Mouse (Mus musculus) embryo, embryonic 11.5 days (tissue): ENCODE measurements around the gene Slc1a2.

Experiments
- DNase-seq: peaks from one replicate; pipeline ENCODE4 v3.0.0-alpha.2; 2012; ENCODE audit warnings: low read depth, low spot score

Slc1a2 gene

GRCm38 (mm10) chr2:102712678-102713628 lies 54.5 kb downstream of the Slc1a2 start:
- DNase-seq, result no peak

DNA sequence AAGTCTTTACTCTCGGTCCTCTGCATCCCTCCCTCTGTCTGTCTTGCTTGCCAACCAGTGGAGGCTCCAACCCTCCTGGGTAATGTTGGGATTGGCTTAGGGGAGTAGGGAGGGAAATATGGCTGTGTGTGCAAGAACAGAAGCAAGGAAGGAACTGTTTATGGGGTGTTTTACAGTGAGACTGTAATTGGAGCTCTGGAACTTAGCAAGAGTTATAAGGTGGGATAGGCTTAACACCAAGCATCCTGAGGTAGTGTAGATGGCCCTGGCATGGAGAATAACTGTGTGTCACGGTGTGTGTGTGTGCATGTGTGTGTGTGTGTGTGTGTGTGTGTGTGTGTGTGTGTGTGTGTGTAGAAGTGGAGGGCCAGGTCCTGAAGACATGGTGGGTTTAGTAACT lies 55.9 kb downstream of the Slc1a2 start:
- DNase-seq, result no peak

DNA sequence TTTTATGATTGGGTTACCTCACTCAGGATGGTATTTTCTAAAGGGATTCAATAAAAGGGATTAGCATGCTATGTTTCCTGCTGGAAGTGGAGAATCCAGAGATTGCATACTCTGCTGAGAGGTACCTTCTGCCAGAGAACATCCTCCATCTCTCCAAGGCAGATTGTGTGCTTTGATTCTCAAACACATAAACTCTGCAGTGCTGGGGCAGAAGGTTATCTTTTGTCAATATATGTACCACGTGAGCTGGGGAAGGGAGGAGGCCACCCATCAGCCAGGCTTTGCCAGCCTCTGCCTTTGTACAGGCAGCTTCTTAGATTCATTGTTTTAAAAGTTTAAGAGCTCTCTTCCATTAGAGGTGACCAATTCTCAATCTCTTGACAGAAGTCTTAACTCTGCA lies 57.3 kb downstream of the Slc1a2 start:
- DNase-seq, result no peak

DNA sequence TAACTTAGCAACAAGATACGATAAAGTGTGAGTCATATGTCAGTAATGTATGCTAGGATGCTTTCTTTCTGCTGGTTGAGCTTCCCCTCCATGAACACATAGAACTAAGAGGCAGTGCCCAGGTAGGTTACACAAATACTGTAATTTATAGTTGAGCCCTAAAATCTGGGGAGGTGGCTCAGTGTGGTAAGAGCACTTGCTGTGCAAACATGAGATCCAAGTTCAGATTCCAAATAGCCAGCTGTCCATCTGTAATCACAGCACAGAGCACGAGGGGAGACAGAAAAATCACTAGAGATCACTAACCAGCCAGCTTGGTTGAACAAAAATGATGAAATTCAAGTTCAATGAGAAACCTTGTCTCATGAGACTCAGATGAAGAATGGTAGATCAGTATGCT lies 63.4 kb downstream of the Slc1a2 start:
- no peak for DNase-seq

DNA sequence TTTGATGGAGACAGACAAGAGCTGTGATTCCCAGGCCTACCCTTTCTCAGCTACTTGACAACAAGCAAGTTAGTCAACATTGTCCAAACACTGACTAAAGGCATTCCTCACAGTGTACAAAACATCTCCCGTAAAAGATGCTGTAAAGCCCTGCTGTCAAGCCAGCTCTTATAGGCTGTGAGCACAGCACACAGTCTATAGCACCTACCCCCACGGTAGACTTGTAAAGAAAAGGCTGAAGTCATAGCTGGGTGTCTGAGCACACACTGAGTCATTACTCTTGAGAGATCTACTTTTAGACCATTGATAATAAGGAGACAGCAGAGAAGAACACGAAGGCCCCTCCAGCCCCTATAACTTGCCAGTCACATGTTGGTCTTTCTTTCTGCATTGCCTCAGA lies 66.6 kb downstream of the Slc1a2 start:
- no peak for DNase-seq

GRCm38 (mm10) chr2:102730386-102730785 lies 71.9 kb downstream of the Slc1a2 start:
- DNase-seq, result no peak

GRCm38 (mm10) chr2:102730788-102731187 lies 72.3 kb downstream of the Slc1a2 start:
- DNase-seq, result no peak

DNA sequence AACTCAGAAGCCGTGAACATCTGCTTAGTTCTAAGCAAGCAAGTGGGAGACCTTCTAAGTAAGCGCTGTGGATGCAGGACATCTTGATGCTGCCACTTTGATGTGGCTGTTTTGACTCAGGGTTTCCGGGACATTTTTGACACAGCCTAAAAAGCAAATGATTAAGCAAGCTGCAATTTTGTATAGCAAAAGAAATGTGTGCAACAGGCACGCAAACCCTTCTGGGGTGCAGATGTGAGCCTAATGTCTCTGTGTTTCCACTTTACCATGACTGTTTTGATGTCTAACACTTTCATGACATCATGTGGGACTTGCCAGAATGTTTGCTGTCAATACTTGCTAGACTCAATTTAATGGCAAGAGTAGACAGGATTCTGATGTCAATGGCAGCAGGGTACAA lies 74.7 kb downstream of the Slc1a2 start:
- no peak for DNase-seq

- no peak for DNase-seq
Observed at GRCm38 (mm10) chr2:102734055-102734454, 75.6 kb downstream of the Slc1a2 start.

GRCm38 (mm10) chr2:102735031-102735430 lies 76.6 kb downstream of the Slc1a2 start:
- DNase-seq, result no peak

DNA sequence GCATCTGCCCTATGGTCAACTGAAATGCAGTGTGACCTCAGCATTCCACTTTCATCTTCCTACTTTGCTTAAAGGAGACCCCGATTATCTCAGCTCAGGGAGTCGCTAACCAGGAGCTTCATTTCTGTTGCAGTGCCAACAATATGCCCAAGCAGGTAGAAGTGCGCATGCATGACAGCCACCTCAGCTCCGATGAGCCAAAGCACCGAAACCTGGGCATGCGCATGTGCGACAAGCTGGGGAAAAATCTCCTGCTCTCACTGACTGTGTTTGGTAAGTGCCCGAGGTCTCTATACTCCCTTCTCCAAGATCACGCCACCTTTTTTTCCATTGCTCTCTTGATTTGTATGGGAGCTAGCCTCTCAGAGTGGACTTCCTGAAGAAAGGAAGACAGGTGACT lies 77.4 kb downstream of the Slc1a2 start:
- DNase-seq, result no peak

GRCm38 (mm10) chr2:102736490-102736889 lies 78.0 kb downstream of the Slc1a2 start:
- no peak for DNase-seq

DNA sequence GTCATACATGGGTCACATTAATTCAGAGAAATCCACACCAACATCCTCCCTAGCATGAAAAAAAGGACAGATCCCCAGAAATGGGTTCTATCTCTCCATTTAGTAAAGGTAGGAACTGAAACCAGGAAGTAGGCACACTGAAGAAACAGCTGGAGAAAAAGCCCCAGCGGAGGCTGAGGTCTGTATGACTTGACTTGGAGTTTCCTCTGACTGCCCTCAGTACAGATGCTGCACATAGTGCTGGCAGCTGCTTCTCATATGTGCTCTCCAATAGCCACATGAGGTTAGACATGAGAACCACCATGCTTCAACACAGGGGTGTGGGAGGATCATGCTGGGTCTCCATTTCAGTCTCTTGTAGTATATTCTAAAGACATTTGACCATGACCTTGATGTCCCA lies 80.4 kb downstream of the Slc1a2 start:
- no peak for DNase-seq

DNA sequence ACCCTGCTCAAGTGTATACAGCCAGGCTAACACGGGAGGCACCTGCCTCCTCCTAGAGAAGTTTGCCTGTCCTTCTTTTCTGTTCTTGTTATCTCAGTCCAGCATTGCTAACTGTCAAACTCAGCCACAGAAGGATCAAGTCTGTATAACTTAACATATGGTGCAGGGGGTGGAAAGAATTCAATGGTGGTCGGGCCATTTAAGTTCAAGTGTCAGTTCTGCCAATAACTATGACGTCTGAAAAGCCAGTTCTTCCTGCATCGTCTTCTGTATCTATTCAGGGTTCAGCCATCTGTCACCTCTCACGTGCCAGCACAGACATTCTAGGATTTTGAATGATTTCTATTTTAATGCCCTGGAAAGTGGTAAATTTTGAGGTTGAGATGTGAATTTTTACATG lies 84.2 kb downstream of the Slc1a2 start:
- no peak for DNase-seq

DNA sequence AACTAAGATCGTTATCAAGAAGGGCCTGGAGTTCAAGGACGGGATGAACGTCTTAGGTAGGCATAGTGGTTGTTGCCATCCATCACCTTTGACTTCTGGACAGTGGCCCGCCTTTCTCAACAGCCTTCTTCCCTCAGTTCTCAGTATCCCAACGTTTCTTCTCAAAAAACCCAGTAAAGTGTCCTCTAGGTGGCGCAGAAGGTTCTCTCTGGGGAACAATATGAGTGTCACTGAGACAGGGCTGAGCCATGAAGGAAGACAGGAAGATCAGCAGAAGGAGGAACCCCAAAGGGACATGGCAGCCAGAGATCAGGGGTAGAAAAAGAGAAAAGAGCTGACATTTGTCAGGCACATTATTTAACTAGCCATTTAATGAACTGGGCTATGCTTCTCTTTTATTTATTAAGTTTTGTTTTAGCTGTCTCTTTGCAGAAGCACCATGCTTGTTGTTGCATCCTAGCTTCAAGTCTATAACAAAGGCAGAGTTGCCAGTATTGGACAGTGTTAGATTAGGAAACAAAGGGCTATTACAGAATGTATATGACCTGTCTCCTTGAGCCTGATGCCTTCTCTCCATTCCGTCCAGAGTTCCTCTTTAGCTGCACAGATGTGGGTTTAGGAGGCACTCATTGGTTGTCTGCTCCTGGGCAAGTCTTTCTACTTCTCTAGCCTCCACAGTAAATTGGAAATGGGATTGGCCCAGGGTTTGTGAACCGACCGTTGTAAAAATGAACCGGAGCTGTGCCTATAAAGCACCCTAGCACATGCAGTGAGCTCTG lies 85.6 kb downstream of the Slc1a2 start:
- peak; percentile 23 for DNase-seq

- peak; percentile 34 for DNase-seq
Observed at GRCm38 (mm10) chr2:102745259-102745906, 86.9 kb downstream of the Slc1a2 start.

DNA sequence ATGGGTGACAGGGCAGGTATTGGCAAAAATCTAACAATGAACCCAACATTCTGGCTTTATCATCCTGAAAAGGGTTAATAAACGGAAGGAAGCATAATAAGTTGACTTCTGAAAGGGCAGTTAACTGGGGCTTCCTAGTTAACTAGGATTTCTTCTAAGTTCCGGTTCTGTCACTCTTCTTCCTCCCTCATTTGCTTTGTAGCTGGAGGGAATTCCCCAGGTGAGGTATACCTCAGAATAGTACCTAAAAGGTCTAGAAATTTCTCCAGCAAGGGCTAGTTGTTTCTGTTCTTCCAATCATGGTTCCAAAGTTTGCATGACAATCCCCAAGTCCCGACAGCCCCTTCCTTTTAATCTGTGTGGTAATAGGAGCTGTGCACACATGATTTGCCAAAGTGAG lies 89.3 kb downstream of the Slc1a2 start:
- DNase-seq, result no peak

GRCm38 (mm10) chr2:102749926-102750325 lies 91.5 kb downstream of the Slc1a2 start:
- no peak for DNase-seq

- no peak for DNase-seq
Observed at GRCm38 (mm10) chr2:102751846-102752245, 93.4 kb downstream of the Slc1a2 start.

DNA sequence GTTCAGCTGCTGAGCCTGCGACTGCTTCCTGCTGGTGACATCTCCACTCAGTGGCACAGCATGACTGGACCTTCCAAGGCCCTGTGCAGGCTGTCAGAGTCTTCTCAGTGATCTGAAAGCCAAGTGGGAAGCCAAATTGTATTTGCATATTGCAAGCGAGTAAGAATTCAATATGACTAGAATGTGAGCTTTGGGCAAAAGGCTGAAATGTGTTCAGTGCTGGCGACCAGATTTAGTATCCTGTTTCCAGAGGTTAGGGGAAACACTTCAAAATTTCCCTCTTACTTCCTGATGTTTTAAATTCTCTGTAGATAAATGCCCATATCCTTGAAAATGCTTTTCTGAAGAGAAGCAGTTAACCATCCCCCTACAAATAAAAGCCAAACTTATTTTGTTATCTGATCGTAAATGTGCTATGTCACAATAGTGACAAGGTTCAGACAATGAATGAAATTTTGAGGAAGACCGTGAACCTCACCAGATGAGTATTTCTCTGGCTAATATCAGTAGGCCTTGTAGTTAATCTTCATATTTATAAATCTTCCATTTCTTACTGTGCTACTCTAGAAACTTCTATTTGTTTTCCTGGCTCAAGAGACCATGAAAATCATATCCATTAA lies 98.9 kb downstream of the Slc1a2 start:
- no peak for DNase-seq

DNA sequence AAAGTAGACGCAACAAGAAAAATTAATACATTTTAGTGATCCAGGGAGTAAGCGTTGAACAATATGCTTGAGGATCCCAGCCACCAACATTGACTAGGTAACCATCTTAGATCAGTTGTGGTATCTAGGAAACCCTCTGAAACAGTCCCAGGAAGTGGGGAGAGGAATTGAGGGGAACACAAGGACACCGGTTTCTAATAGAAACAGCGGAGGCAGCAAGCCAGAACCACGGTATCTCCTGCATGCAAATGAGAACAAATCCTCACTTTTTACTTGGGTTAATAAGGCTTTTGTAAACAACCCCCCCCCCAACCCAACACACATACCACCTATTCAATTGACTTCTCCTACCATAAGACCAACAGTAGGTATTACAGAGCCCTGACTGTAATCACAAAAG lies 101.0 kb downstream of the Slc1a2 start:
- no peak for DNase-seq
